9 mouse cellular contexts compared by ENCODE assay signal in the genomic region with DNA sequence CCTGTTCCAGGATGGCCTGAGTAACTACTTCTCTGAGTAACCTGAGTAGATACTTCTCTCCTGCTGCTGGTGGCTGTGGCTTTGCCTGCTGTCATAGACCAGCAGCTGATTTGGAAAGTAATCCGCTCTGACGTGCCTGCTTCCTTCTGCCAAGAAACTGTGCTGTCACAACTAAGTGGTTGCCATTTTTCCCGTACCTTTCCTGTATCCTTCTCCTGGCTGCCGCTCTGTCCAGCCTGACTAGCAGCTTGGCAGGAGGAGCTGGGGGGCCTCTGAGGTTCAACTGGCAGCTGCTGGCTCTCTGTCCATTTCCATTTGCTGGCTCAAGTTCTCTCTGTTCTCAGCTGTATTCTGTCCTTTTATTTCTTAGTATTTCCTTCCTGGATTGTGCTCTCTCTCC.
DNase-seq lines count a peak whose midpoint lies in the region; ATAC-seq and TF ChIP-seq lines count a peak whose summit lies in the region.
"Had no signal": no experiment of that assay in that cellular context is flagged by ENCODE, and none has a peak within 500 bp of the region (broad histone marks: within the 10 kb centered on the region; RNA-seq: fewer than 3 reads in every experiment).

No protein-coding gene starts in this region.

- DNase-seq in layer of hippocampus, adult 2 months (ENCODE audit: low spot score in 2 of 2): peak; percentile 12 to 21
- DNase-seq in layer of hippocampus, adult 9-10 months (ENCODE audit: low spot score): no peak
- peak; percentile 46 for DNase-seq in embryonic facial prominence, embryonic 11.5 days (ENCODE audit: low spot score)
- peak; percentile 68 to 79 for DNase-seq in heart, postnatal 14 days
- DNase-seq in lung, postnatal 25 days (ENCODE audit: low spot score): peak; percentile 53
- DNase-seq in midbrain, embryonic 10.5 days (ENCODE audit: low spot score): no peak
- DNase-seq in spleen, postnatal 36 days (ENCODE audit: low spot score in 2 of 2): no peak

- H3K9ac ChIP-seq in embryonic facial prominence, embryonic 11.5 days (replicated peaks; ENCODE audit: low read length): no peak overlapping the region

- H3K27me3 ChIP-seq in embryonic facial prominence, embryonic 11.5 days (ENCODE audit: control insufficient read depth, insufficient read depth, low read length): no peaks in the 10 kb centered on the region
- no peaks in the 10 kb centered on the region for H3K27me3 ChIP-seq in midbrain, embryonic 10.5 days (ENCODE audit: low read depth, poor library complexity, severe bottlenecking)
- H3K27me3 ChIP-seq: Patski had no signal

- H3K4me2 ChIP-seq in embryonic facial prominence, embryonic 11.5 days (ENCODE audit: low read depth, low read length): no peak overlapping the region

- no peaks in the 10 kb centered on the region for H3K4me1 ChIP-seq in brown adipose tissue, adult 24 weeks (ENCODE audit: control insufficient read depth, insufficient read depth, insufficient read length, low read length)
- no peaks in the 10 kb centered on the region for H3K4me1 ChIP-seq in embryonic facial prominence, embryonic 11.5 days (ENCODE audit: control insufficient read depth, insufficient read depth, low read length)
- no peaks in the 10 kb centered on the region for H3K4me1 ChIP-seq in midbrain, embryonic 10.5 days

- no peak overlapping the region for H3K4me3 ChIP-seq in layer of hippocampus, adult 2 months
- H3K4me3 ChIP-seq in brown adipose tissue, adult 24 weeks (ENCODE audit: insufficient read depth, low read depth, low read length): no peak overlapping the region
- no peak overlapping the region for H3K4me3 ChIP-seq in embryonic facial prominence, embryonic 11.5 days (ENCODE audit: low read depth, low read length)
- no peak overlapping the region for H3K4me3 ChIP-seq in midbrain, embryonic 10.5 days

- ATAC-seq in embryonic facial prominence, embryonic 11.5 days (replicated peaks; ENCODE audit: insufficient number of reproducible peaks, low FRiP score, low TSS enrichment, low read depth): no peak
- ATAC-seq: Patski had no signal

- WGBS in embryonic facial prominence, embryonic 11.5 days: 49% methylated on average over 4 of the region's 4 CpGs
- 85% methylated on average over 4 of the region's 4 CpGs for WGBS in midbrain, embryonic 10.5 days

- no peak overlapping the region for H3K27ac ChIP-seq in layer of hippocampus, adult 2 months
- H3K27ac ChIP-seq in brown adipose tissue, adult 24 weeks (replicated peaks; ENCODE audit: low read depth, low read length): peak overlapping the region; percentile 85
- no peak overlapping the region for H3K27ac ChIP-seq in embryonic facial prominence, embryonic 11.5 days (replicated peaks; ENCODE audit: low read depth, low read length)
- no peak overlapping the region for H3K27ac ChIP-seq in midbrain, embryonic 10.5 days (replicated peaks)

- no peaks in the 10 kb centered on the region for H3K9me3 ChIP-seq in embryonic facial prominence, embryonic 11.5 days (replicated peaks; ENCODE audit: control insufficient read depth, low read length)
- no peaks in the 10 kb centered on the region for H3K9me3 ChIP-seq in midbrain, embryonic 10.5 days (replicated peaks)

- no peak for TF ChIP-seq CTCF in layer of hippocampus, adult 2 months (conservative IDR thresholded peaks at IDR 0.05)

- no peaks in the 10 kb centered on the region for H3K36me3 ChIP-seq in embryonic facial prominence, embryonic 11.5 days (replicated peaks; ENCODE audit: control insufficient read depth, insufficient read depth, low read depth, low read length)
- peaks cover 29% of the 10 kb centered on the region for H3K36me3 ChIP-seq in midbrain, embryonic 10.5 days

- intact Hi-C loops in heart, postnatal 14 days (cut with DNase I): no loop called here

Comparison
In these comparisons a context has a peak if more than half of its experiments do, and no peak if none do; other contexts are left out.
1. DNase-seq: peak in layer of hippocampus, adult 2 months (2 of 2), embryonic facial prominence, embryonic 11.5 days (single experiment), heart, postnatal 14 days (2 of 2) and lung, postnatal 25 days (single experiment); none in layer of hippocampus, adult 9-10 months (single experiment), midbrain, embryonic 10.5 days (single experiment) and spleen, postnatal 36 days (0 of 2).